Mouse (Mus musculus) limb, embryonic 15.5 days (tissue): Measurements from ENCODE around the gene Serpinf2. TPM values are rescaled to one million over a fixed set of nuclear protein-coding genes. Genes with fewer than 3 reads are reported as not detected.

Source experiments
- ATAC-seq: fragments of 200-750 bp; cut with Nextera tagmentation; 2 replicates; pipeline ENCODE4 v1.8.0; 2017; ENCODE audit warnings: low read depth, moderate TSS enrichment; ENCODE audit not compliant: insufficient number of reproducible peaks, low FRiP score, low TSS enrichment
- H3K27ac ChIP-seq: fragments of 300-500 bp; sonication (generic); 2 replicates; pipeline ENCODE4 v1.5.1; 2015; ENCODE audit warnings: moderate library complexity, mild to moderate bottlenecking, inconsistent platforms
- H3K27me3 ChIP-seq: fragments of 300-500 bp; sonication (generic); 2 replicates; pipeline ENCODE4 v1.6.1; 2015; ENCODE audit warnings: inconsistent platforms
- H3K36me3 ChIP-seq: fragments of 300-500 bp; sonication (generic); 2 replicates; pipeline ENCODE4 v1.6.1; 2015; ENCODE audit warnings: inconsistent platforms
- H3K4me1 ChIP-seq: fragments of 300-500 bp; sonication (generic); 2 replicates; pipeline ENCODE4 v1.6.1; 2015; ENCODE audit warnings: inconsistent platforms
- H3K4me2 ChIP-seq: fragments of 300-500 bp; sonication (generic); 2 replicates; pipeline ENCODE4 v1.6.1; 2015; ENCODE audit warnings: mild to moderate bottlenecking, inconsistent platforms
- H3K4me3 ChIP-seq: fragments of 300-500 bp; sonication (generic); 2 replicates; pipeline ENCODE4 v1.5.1; 2015; ENCODE audit warnings: mild to moderate bottlenecking, inconsistent platforms
- H3K9ac ChIP-seq: fragments of 300-500 bp; sonication (generic); 2 replicates; pipeline ENCODE4 v1.6.1; 2015; ENCODE audit warnings: inconsistent platforms
- H3K9me3 ChIP-seq: fragments of 300-500 bp; sonication (generic); 2 replicates; pipeline ENCODE4 v1.6.1; 2016; ENCODE audit warnings: inconsistent platforms
- WGBS: fragments of 180-500 bp; shearing (Covaris S2); methylation state at CpG from one replicate; pipeline ENCODE4 v1.1.7; 2015; 5-methylcytosine and 5-hydroxymethylcytosine counted together
- polyA plus RNA-seq: library from polyadenylated mRNA; unstranded; fragments of >200 nt; fragmentation: Nextera tagmentation; extraction: Ambion mirVana; gene quantifications from 2 replicates; pipeline ENCODE4 v1.2.1, GENCODE M21; 2015

The Serpinf2 gene
- polyA plus RNA-seq, 1 experiment from 2014 or later = 1.6 TPM

GRCm38 (mm10) chr11:75443711-75444110, 4.3 kb upstream of the Serpinf2 start:
- WGBS = 53% methylated on average over 8 of the region's 8 CpGs
- Histone ChIP-seq H3K27me3 (no peaks in the 10 kb centered on the region), H3K4me2 (no peak overlapping the region), H3K27ac (no peak overlapping the region), H3K4me3 (no peak overlapping the region), H3K9me3 (no peaks in the 10 kb centered on the region), H3K9ac (no peak overlapping the region), H3K36me3 (peaks cover 62% of the 10 kb centered on the region), H3K4me1 (no peaks in the 10 kb centered on the region)
- no peak for ATAC-seq

GRCm38 (mm10) chr11:75441601-75442000, 2.2 kb upstream of the Serpinf2 start:
- no peaks in the 10 kb centered on the region for H3K9me3 ChIP-seq
- no peak overlapping the region for H3K9ac ChIP-seq
- ATAC-seq = no peak
- H3K27ac ChIP-seq = no peak overlapping the region
- no peaks in the 10 kb centered on the region for H3K27me3 ChIP-seq
- H3K4me1 ChIP-seq = no peaks in the 10 kb centered on the region
- peaks cover 41% of the 10 kb centered on the region for H3K36me3 ChIP-seq
- H3K4me3 ChIP-seq = no peak overlapping the region
- H3K4me2 ChIP-seq = no peak overlapping the region
- 88% methylated on average over 16 of the region's 16 CpGs for WGBS

GRCm38 (mm10) chr11:75441034-75441433, 1.6 kb upstream of the Serpinf2 start:
- 72% methylated on average over 7 of the region's 7 CpGs for WGBS
- Histone ChIP-seq H3K27ac (no peak overlapping the region), H3K9me3 (no peaks in the 10 kb centered on the region), H3K4me2 (no peak overlapping the region), H3K4me1 (no peaks in the 10 kb centered on the region), H3K27me3 (no peaks in the 10 kb centered on the region), H3K36me3 (peaks cover 36% of the 10 kb centered on the region), H3K4me3 (no peak overlapping the region), H3K9ac (no peak overlapping the region)
- ATAC-seq = no peak

- H3K4me2 ChIP-seq = no peak overlapping the region
- WGBS = 97% methylated on average over 3 of the region's 3 CpGs
- H3K4me3 ChIP-seq = no peak overlapping the region
- H3K4me1 ChIP-seq = no peaks in the 10 kb centered on the region
- H3K27ac ChIP-seq = no peak overlapping the region
- H3K36me3 ChIP-seq = peaks cover 27% of the 10 kb centered on the region
- no peaks in the 10 kb centered on the region for H3K27me3 ChIP-seq
- H3K9me3 ChIP-seq = no peaks in the 10 kb centered on the region
- no peak overlapping the region for H3K9ac ChIP-seq
- no peak for ATAC-seq
Observed at GRCm38 (mm10) chr11:75439951-75440350, 560 bp upstream of the Serpinf2 start.

GRCm38 (mm10) chr11:75438804-75439203, 587 bp downstream of the Serpinf2 start:
- WGBS = 85% methylated on average over 3 of the region's 3 CpGs

GRCm38 (mm10) chr11:75438194-75438593, 1.2 kb downstream of the Serpinf2 start:
- H3K27ac ChIP-seq = no peak overlapping the region
- no peak overlapping the region for H3K9ac ChIP-seq
- H3K9me3 ChIP-seq = no peaks in the 10 kb centered on the region
- H3K4me1 ChIP-seq = no peaks in the 10 kb centered on the region
- WGBS = 80% methylated on average over 13 of the region's 13 CpGs
- H3K36me3 ChIP-seq = peaks cover 10% of the 10 kb centered on the region
- no peak overlapping the region for H3K4me2 ChIP-seq
- no peaks in the 10 kb centered on the region for H3K27me3 ChIP-seq
- H3K4me3 ChIP-seq = no peak overlapping the region
- ATAC-seq = no peak

More at GRCm38 (mm10) chr11:75438804-75439203, 587 bp downstream of the Serpinf2 start:
- Histone ChIP-seq H3K27me3 (no peaks in the 10 kb centered on the region), H3K27ac (no peak overlapping the region), H3K4me1 (no peaks in the 10 kb centered on the region), H3K9ac (no peak overlapping the region), H3K4me2 (no peak overlapping the region), H3K9me3 (no peaks in the 10 kb centered on the region), H3K36me3 (peaks cover 16% of the 10 kb centered on the region), H3K4me3 (no peak overlapping the region)
- no peak for ATAC-seq

GRCm38 (mm10) chr11:75434138-75434537, 5.3 kb downstream of the Serpinf2 start:
- H3K4me1 ChIP-seq = peaks cover 4% of the 10 kb centered on the region; the same call in 1 of the 2 replicates
- no peak overlapping the region for H3K4me3 ChIP-seq
- H3K27ac ChIP-seq = no peak overlapping the region
- no peaks in the 10 kb centered on the region for H3K36me3 ChIP-seq
- 85% methylated on average over 5 of the region's 5 CpGs for WGBS
- no peak overlapping the region for H3K4me2 ChIP-seq
- no peaks in the 10 kb centered on the region for H3K27me3 ChIP-seq
- no peak for ATAC-seq
- no peaks in the 10 kb centered on the region for H3K9me3 ChIP-seq
- H3K9ac ChIP-seq = no peak overlapping the region

GRCm38 (mm10) chr11:75431307-75431706, 8.1 kb downstream of the Serpinf2 start:
- Histone ChIP-seq H3K36me3 (no peaks in the 10 kb centered on the region), H3K9ac (no peak overlapping the region), H3K4me3 (no peak overlapping the region), H3K27me3 (no peaks in the 10 kb centered on the region), H3K4me1 (peaks cover 4% of the 10 kb centered on the region; the same call in 1 of the 2 replicates), H3K27ac (no peak overlapping the region), H3K4me2 (no peak overlapping the region), H3K9me3 (no peaks in the 10 kb centered on the region)
- WGBS = 57% methylated on average over 11 of the region's 11 CpGs
- peak; percentile 62 for ATAC-seq

GRCm38 (mm10) chr11:75429019-75429705, 10.2 kb downstream of the Serpinf2 start:
- Histone ChIP-seq H3K27me3 (no peaks in the 10 kb centered on the region), H3K27ac (no peak overlapping the region), H3K36me3 (no peaks in the 10 kb centered on the region), H3K9me3 (no peaks in the 10 kb centered on the region), H3K4me1 (peaks cover 4% of the 10 kb centered on the region; the same call in 1 of the 2 replicates), H3K4me2 (no peak overlapping the region), H3K9ac (no peak overlapping the region), H3K4me3 (no peak overlapping the region)
- no peak for ATAC-seq
- WGBS = 82% methylated on average over 9 of the region's 9 CpGs

- Histone ChIP-seq H3K9ac (no peak overlapping the region), H3K27me3 (no peaks in the 10 kb centered on the region), H3K4me1 (peaks cover 23% of the 10 kb centered on the region), H3K27ac (no peak overlapping the region), H3K4me2 (no peak overlapping the region), H3K4me3 (no peak overlapping the region), H3K36me3 (no peaks in the 10 kb centered on the region), H3K9me3 (no peaks in the 10 kb centered on the region)
- 85% methylated on average over 3 of the region's 3 CpGs for WGBS
- ATAC-seq = no peak
Observed at GRCm38 (mm10) chr11:75424459-75424858, 14.9 kb downstream of the Serpinf2 start.

GRCm38 (mm10) chr11:75424033-75424432, 15.4 kb downstream of the Serpinf2 start:
- 88% methylated on average over 9 of the region's 9 CpGs for WGBS
- H3K9me3 ChIP-seq = no peaks in the 10 kb centered on the region
- H3K4me1 ChIP-seq = peaks cover 23% of the 10 kb centered on the region
- no peak overlapping the region for H3K9ac ChIP-seq
- ATAC-seq = no peak
- no peaks in the 10 kb centered on the region for H3K36me3 ChIP-seq
- no peak overlapping the region for H3K4me3 ChIP-seq
- no peak overlapping the region for H3K27ac ChIP-seq
- no peaks in the 10 kb centered on the region for H3K27me3 ChIP-seq
- no peak overlapping the region for H3K4me2 ChIP-seq

GRCm38 (mm10) chr11:75423091-75423490, 16.3 kb downstream of the Serpinf2 start:
- H3K27me3 ChIP-seq = no peaks in the 10 kb centered on the region
- H3K4me3 ChIP-seq = no peak overlapping the region
- H3K9me3 ChIP-seq = no peaks in the 10 kb centered on the region
- no peak overlapping the region for H3K4me2 ChIP-seq
- no peaks in the 10 kb centered on the region for H3K36me3 ChIP-seq
- 85% methylated on average over 3 of the region's 3 CpGs for WGBS
- H3K9ac ChIP-seq = no peak overlapping the region
- H3K4me1 ChIP-seq = peaks cover 23% of the 10 kb centered on the region
- ATAC-seq = no peak
- no peak overlapping the region for H3K27ac ChIP-seq
